Mouse (Mus musculus) ES-Bruce4 (cell line): ENCODE results near the gene Zdhhc13.

ENCODE experiments used
- CTCF ChIP-seq: IDR thresholded peaks from one replicate; pipeline ENCODE4 v1.8.1; 2011; ENCODE audit warnings: low read depth, low read length
- EP300 ChIP-seq: IDR thresholded peaks from 2 replicates; pipeline ENCODE4 v1.6.1; 2011; ENCODE audit warnings: low read depth, low read length; ENCODE audit not compliant: insufficient read depth
- POLR2A ChIP-seq: IDR thresholded peaks from one replicate; pipeline ENCODE4 v1.8.1; 2011; ENCODE audit warnings: low read length; ENCODE audit not compliant: insufficient read depth

- TF ChIP-seq POLR2A (no peak), EP300 (no peak), CTCF (no peak)
Observed at GRCm38 (mm10) chr7:48762289-48762688, 26.5 kb upstream of the Zdhhc13 start.
